Mouse (Mus musculus) T-cell, adult 2 months (primary cell): ENCODE results near the gene Vtcn1.

Experiments used
- DNase-seq: peaks from one replicate; pipeline ENCODE4 v3.0.0; 2022; ENCODE audit warnings: low spot score

Vtcn1 gene

DNA sequence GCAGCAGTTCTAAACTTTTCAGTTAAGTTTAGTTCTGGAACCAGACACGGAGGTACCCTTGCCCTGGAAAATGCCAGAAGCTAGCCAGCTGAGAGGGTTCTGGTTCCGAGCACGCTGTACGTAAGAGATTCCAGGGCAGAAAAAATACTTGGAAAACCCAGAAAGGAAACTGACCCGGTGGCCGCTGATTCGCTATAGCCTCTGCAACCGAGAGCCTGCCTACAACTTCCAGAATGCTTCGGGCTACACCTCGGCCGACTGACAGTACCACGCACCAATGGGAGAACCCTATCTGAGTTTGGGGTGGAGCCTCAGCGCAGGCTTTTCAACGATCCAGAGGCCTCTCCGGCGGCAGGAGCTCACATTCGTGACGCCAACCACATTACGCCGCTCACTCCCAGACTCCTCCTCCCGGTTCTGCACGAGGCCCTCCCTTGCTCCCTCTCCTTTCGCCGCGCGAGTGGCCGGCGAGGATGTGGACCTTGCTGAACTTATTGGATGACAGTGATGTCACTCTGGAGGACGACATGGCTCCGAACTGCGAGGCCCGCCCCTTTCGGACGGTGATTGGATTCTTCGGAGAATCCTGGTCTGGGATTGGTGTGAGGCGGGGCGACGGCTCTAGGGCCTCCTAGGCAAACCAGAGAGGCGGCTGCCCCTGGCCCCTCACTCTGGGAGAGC is 96.7 kb downstream of the Vtcn1 start, which contains the start of gene Trim45:
Gene Trim45 (plus strand): TSS at position 378 of the 681 bp plus-strand sequence.
- DNase-seq, result peak; percentile 98

DNA sequence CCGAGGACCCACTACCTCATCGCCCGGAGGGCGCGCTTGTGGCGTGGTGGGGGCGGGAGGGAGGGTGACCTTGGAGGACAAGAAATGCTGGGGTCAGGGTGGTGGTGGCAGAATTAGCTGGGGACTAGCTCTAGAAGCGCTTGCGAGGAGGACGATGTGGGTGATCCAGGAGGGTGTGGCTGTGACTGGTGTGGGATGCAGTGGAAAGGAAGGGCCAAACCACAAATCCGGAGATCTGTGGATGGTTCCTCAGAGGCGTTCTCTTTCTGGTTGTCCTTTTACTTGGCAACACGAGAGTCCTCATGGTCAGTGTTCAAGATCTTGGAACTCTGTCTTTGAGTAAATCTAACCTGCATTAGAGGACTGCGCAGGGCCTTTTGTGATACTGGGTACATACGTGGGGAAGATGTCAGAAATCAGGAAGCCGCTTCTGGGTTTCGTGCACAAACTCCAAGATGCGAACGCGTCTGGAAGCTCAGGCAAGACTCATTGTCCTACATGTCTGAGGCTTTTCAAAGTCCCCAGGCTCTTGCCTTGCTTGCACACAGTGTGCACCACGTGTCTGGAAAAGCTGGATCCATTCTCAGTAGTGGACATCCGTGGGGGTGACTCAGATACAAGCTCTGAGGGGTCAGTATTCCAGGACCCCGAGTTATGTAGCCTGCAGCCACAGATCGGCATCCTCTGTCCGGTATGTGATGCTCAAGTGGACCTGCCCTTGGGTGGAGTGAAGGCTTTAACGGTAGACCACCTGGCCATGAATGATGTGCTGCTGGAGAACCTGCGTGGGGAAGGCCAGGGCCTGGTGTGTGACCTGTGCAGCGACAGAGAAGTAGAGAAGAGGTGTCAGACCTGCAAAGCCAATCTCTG is 97.5 kb downstream of the Vtcn1 start:
- no peak for DNase-seq

DNA sequence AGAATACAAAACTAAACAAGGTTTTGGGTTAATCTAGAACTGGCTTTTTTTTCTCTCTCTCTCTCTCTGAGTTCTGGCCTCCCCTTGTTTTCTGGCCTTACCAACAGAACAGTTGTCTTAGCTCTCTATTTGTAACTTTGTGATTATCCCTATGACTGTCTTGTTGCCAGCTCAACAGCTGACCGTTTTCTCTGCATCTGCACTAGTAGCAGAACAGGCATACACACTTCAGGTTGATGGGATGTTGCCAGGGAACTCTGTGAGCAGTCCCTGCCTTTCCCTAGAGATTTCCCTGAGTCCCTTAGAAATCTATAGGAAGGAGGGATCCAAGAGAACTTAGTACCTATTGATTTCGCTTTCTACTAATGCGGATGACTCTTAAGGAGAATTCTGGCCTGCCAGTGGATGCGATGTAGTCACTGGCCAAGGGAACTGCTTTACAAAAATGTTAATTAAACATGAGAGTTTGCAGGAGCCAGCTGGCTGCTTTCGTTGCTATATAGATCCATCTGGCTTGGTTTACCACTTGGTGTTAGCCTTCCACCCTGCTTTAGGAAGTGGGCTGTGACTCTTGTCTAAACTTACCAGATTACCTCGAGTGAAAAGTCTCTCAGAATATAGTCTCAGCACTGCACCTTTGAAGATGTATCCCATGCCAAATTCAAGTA is 98.9 kb downstream of the Vtcn1 start:
- no peak for DNase-seq

DNA sequence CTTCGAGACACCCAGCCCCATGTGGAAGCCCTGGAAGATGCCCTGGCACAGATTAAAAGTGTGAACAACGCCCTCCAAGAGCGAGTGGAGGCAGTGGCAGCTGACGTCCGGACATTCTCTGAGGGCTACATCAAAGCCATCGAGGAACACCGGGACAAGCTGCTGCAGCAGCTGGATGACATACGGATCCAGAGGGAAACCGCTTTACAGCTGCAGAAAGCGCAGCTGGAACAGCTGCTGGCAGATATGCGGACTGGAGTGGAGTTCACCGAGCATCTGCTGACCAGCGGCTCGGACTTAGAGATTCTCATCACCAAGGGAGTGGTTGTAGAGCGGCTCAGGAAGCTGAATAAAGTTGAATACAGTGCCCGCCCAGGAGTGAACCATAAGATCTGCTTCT is 99.9 kb downstream of the Vtcn1 start:
- no peak for DNase-seq

DNA sequence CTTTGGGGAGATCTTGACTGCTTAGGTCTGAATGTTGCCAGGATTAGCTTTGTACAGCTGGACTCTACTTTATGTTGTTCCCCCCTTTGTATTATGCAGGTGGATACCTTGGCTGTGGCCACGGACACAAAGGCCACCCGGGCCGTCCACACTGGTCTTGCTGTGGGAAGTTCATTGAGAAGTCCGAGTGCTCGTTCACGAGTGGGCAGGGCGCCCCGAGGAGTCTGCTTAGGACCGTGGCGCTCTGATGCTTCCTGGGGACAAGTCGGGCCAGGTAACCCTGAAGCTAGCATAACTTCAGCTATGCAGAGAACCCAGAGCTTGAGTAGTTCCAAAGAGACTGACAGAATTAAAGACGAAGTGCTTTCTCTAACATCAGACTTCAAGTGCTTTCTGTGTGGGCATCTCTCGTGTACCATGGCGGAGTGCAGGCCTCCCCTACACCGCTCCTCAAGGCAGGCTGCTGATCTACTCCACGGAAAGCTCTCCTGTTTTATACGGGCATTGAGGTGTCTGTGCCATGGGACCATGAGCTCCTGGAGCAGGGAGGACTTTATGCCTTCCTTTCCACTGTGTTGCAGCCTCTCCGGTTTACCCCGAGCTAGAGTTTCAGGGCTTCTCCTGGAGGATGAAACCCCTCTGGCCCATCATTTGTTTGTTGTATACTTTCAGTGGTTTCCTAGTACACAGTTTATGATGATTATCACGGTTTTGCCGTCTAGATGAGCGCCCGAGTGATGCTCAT is 106.2 kb downstream of the Vtcn1 start:
- no peak for DNase-seq

DNA sequence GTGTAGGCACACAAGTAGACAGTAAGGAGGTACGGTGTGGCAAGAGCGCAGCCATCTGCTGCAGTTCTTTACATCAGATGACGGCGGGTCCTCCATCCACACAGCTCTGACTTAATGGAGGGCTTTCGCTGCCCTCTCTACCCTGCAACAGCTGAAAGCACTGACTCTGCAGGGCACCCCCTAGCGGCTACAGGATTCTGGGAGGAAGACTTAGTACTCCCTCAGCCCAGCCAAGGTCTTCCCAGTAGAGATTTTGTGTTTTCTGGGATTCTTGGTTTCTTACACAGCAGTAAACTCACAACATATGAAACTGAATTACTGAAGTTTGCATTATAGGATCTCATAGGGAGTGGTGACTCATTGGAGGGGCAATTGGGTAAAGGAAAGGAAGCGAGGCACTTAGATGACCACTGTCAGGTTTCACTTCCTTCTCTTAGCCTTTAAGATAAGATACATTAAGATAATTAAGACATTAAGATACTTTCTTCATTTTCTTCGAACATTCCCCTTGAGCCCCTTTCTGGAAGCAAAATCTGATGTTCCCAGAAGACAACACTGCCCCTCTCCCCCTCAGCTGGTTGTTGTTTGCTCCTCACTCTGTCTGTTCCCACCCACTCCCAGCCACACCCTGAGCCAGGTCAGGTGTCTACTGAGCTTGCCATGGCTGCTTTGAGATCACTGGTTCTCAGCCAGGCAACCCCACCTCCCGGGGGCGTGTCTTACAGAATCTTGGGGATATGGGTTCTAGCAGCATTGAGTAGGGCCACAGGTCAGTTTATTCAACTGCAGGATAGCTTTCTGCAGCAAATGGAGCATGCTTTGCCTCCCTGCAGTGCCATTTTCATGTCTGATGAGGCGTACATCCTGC is 107.1 kb downstream of the Vtcn1 start:
- DNase-seq, result no peak

DNA sequence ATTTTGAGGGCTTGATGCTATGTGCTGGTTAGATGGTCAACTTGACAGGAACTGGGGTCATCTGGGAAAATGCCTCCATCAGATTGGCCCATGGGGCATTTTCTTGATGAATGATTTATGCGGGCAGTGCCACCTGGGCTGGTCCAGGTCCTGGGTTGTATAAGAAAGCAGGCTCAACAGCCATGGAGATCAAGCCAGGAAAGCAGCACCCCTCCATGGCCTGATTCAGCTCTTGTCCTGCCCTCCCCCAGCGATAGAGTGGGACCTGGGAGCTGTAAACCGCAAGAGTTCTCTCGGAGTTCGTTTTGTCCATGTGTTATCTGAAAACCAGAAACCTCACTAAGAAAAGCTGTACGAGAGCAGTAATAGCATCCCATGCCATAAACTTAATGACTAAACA is 110.3 kb downstream of the Vtcn1 start:
- no peak for DNase-seq

DNA sequence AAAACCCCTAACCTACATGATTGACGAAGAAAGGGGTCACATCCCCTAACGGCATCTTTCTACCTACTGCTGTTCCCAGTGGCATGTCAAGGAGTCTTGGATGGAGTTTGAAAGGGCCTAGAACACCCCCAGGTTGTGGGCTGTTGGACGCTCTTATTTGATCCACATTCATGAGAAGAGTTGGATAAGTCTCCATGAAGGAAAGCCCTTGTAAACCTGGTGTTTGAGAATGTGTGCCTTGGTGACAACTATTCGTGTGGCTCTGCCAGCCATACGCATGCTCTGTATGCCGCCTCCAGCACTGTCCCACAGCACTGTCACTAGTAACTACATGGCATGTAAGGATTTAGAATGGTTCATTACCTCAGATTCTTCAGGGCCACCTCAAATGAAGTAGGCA is 110.9 kb downstream of the Vtcn1 start:
- DNase-seq, result no peak

DNA sequence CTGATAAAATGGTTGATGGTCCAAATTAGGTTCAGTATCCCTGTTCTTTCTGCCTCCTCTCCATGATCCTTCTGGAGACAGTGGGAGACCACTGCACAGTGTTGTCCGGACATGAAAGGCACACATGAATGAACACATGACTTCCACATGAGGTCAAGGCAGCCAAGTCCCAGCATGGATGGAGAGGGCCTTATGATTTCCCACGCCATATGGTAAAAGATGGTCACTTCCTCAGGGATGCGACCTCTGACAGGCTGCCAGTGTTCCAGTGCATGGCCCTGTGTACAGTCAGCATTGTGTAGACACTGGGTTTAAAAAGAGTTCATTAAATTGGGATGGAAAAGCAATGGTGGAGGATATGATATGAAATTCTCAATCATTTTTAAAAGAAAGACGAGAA is 113.0 kb downstream of the Vtcn1 start:
- no peak for DNase-seq

DNA sequence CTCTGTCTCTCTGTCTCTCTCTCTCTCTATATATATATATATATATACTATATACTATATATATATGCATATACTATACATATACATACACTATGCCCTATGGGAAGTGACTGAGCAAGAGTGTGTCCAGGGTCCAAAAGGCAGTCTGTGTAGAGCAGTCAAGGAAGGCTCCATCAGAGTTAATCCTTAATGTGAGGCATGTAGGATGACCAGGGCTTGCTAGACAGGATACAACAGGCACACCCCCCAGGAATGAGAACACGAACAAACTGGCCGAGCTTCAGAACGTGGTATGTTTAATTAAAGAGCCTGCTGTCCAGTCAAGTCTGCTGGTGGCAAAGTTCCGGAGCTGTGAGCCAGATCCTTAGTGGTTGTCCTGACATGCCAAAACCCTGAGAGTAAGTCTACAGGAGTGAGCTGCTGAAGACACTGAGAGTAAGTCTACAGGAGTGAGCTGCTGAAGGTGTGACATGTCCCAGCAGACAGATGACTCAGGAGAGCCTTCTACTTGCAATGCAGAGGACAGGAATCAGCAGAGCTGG is 115.3 kb downstream of the Vtcn1 start:
- DNase-seq, result no peak
